Mouse (Mus musculus) spleen, adult 18-20 months (tissue): ENCODE results near the gene Syne4.

Experiments
- DNase-seq, 2 experiments: peaks; one replicate each; pipeline ENCODE4 v3.0.0; 2022; ENCODE audit warnings: mixed read lengths in 2 of 2

The Syne4 gene

GRCm38 (mm10) chr7:30314721-30315155 lies at the start of gene Syne4:
Syne4 (plus strand) TSS chr7:30314807.
- DNase-seq: no peak

GRCm38 (mm10) chr7:30265041-30265440 lies 49.6 kb upstream of the Syne4 start:
- DNase-seq: no peak

- no peak for DNase-seq
Observed at GRCm38 (mm10) chr7:30265531-30265930, 49.1 kb upstream of the Syne4 start.

DNA sequence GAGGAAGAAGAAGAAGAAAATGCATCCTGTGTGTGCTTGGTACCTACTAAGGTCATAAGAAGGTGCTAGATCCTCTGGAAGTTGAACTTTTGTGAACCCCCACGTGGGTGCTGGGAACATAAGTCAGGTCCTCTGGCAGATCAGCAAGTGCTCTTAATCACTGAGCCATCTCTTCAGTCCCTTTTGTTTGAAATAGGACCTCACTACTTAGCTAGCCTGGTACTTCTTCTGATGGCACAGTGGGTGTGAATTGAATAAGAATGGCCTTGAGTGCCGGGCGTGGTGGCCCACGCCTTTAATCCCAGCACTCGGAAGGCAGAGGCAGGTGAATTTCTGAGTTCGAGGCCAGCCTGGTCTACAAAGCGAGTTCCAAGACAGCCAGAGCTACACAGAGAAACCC lies 48.7 kb upstream of the Syne4 start:
- no peak for DNase-seq

DNA sequence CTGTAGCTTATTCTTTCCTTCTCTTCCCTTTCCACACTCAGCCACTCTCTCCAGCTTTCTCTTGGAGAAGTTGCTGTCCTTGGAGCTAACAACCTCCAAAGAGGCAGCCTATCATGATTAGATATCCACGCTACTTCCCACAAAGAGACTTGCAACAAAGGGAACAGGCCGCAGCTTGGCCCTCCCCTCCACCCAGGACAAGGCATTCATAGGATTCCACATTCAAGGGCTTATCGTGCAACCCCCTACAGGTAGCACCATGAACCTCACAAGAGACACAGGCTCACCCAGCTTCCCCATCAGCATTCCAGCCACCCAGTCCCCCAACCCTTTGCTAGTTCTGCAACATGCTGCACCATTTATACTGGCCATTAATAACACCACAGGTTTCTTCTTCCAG lies 47.8 kb upstream of the Syne4 start:
- DNase-seq: no peak

DNA sequence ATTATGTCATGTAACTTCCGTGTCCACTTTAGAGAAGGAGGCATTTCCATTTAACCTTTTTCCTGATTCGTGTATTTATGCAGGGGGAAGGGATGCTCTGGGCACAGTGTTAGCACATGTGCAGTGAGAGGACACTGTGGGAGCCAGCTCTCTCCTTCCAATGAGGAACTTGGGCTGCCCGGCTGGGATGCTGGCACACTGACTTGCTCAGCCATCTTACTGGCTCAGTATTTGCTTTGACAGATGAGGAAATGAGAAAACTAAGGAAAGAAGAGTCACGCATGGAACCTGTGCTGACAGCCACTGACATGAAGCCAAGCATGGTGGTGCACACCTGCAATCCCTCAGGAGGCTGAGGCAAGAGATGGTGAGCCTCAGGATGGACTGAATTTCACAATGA lies 45.0 kb upstream of the Syne4 start:
- no peak for DNase-seq

- DNase-seq: no peak
Observed at GRCm38 (mm10) chr7:30274383-30274782, 40.2 kb upstream of the Syne4 start.

GRCm38 (mm10) chr7:30278911-30279310 lies 35.7 kb upstream of the Syne4 start:
- no peak for DNase-seq

- DNase-seq: no peak
Observed at GRCm38 (mm10) chr7:30279536-30279935, 35.1 kb upstream of the Syne4 start.

DNA sequence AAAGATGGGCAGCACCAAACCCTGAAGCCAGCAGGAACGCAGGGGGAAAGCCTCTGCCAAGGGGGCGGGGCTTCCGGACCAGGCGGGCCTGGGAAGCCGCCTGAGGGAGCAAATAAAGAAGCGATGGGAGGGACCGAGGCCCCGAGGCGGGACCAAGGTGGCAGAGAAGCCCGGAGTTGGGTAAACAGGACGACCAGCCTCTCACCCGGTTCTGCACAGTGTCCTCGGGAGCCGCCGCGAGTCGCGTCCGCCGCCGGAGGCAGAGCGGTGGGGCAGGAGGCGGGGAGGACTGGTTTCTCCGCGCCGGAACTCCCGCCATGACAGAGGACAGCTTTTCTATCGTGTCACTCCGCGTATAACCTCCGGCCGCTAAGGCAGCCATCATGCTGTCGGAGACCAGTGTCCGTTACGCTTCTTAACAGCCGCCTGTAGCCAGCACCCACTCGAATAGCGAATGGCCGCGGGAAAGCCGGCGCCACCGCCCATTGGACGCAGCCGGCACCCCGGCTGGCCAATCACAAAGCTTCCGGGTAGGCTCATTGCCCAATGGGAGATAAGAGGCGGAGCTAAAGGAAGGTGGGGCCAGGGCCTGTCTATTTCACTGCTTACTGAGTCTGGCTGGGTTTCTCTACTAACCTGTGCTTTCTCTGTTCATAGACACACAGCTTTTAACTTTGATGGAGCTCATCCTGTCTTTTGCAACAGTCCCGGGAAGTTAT lies 34.5 kb upstream of the Syne4 start, which contains the start of the genes Thap8 and Wdr62:
Gene Thap8, plus strand, starts transcription at position 144 of the 719 bp plus-strand sequence.
Gene Wdr62, minus strand, starts transcription at position 469 of the 719 bp plus-strand sequence.
- peak; percentile 81 to 85 for DNase-seq

DNA sequence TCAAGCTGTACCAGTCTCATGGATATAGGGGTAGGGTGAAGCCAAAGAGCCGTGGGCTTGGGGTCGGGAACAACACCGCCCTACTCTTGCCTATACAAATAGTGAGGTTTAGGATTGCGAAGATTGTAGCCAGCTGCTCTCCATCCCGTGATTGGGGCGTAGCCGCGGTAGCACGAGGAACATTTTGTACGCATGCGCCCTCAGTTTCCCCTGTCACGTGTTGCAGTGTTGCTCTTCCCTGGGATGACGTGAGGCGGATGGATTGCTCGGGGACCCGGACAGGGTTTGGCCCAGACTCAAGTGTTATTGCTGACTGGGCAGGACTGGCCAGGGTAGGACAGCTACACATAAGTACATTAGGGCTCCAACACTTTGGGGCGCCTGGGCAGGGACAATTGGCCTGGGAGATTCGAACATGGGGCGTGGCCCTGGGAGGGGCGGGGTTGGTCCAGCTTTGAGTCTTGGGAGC lies 33.9 kb upstream of the Syne4 start:
- DNase-seq: peak; percentile 67 to 76

DNA sequence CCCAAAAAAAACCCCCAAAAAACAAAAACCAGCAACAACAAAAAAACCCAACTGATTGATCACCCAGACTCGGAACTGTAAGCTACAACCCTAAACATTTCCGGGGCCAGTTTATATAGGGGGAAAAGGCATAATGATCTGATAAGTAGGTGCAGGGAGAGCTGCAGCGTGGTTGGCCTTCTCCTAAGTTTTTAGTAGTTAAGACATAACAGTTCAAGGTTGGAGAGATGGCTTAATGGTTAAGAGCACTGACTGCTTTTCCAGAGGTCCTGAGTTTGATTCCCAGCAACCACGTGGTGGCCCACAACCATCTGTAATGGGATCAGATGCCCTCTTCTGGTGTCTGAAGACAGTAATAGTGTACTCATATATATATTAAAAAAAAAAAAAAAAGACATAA lies 33.1 kb upstream of the Syne4 start:
- no peak for DNase-seq

- no peak for DNase-seq
Observed at GRCm38 (mm10) chr7:30282740-30283139, 31.9 kb upstream of the Syne4 start.

GRCm38 (mm10) chr7:30286701-30287410 lies 27.8 kb upstream of the Syne4 start:
- DNase-seq: no peak

GRCm38 (mm10) chr7:30288046-30288445 lies 26.6 kb upstream of the Syne4 start:
- no peak for DNase-seq

DNA sequence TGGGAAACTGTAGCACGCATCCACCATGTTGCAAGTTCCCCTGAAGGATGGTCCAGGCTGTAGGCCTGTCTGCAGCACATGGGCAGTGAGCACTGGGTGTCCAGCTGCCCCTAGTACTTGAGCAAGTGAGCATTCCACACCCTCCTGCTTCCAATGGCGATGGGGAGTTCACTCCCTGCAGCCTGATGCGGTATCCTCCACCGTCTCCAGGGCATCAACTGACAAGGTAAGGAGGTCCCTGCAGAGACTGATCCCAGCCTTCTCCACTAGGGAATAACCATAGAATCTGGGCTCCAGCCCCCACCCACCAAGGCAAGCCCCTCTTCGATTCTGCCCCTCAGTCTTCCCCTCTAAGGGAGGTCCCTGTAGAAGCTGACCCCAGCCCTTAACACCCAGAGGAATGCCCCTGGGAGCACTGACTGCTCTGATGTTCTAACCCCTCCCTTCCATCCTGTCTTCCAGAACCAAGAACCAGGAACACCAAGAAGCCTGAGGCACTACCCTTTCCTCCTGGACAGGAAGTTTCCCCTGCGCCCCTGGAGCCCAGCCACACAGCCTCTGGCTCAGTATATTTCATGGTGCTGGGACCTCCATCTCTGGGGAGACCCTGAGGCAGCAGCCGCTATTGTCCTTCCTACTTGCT lies 25.4 kb upstream of the Syne4 start:
- DNase-seq: no peak

DNA sequence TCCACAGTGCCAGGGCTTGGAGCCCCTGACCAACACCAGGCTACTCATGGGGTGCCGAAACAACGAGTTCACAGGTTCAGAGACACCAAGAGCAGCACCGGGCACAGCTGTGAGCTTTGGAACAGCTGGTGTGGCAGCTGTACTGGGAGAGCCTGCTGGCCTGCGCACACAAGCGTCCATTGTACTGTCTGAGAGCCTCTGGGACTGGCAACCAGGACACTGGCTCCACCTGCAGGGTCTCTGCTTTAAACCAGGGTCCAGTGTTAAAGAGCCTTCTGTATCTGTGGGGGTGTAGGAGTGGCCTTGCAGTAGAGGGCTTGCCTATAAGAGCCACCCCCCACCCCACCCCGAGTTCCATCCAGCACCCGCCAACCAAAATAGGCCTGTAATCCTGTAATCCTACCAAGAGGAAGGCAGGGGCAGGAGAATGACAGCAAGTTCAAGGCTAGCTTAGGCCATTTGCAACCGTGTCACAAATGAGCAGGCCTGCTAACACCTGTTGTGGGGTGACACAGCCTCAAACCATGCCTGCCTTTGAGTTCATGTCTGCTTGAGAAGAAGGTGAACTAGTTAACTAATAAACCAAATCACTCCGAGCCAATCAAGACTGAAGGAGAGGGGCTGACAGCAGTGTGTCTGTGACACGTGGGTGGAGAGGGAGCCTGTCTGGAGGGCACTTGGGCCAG lies 24.8 kb upstream of the Syne4 start:
- no peak for DNase-seq

GRCm38 (mm10) chr7:30291215-30292131 lies 23.1 kb upstream of the Syne4 start, which contains the start of gene Clip3:
Clip3 (plus strand) TSS chr7:30291728.
- peak in 1 of 2 experiments; percentile 20 for DNase-seq

DNA sequence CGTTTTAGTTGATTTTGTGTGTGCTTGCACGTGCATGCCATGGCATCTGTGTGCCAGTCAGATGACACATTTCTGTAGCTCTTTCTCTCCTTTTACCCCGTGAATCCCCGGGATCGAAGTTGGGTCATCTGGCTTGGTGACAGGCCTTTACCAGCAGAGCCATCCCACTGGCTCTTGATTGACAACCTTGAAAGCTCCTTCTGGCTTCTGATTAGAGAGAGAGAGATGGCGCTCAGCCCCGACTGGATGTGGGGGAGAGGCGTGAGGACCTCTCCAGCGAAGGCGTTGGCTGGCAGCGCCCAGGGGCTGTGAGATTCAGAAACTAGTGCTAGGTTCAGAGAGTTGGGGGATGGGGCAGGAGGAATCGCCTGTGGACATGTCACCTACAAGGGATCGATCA lies 20.8 kb upstream of the Syne4 start:
- DNase-seq: no peak

DNA sequence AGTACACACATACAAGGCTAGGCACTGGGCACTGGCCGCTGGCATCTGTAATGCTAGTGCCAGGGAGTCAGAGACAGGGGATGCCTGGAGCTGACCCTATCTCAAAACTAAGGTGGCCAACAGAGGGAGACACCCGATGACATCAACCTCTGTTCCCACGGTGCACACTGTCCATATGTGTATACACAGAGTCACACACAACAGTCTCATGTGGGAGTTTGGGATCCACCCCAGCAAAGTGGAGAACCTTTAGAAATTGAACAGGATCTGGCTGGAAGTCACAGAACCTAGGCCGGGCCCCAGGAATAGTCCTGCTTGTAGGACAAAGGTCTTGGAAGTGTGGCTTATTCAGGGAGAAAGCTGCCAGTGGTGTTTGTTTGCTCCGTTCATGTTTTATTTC lies 20.3 kb upstream of the Syne4 start:
- no peak for DNase-seq

DNA sequence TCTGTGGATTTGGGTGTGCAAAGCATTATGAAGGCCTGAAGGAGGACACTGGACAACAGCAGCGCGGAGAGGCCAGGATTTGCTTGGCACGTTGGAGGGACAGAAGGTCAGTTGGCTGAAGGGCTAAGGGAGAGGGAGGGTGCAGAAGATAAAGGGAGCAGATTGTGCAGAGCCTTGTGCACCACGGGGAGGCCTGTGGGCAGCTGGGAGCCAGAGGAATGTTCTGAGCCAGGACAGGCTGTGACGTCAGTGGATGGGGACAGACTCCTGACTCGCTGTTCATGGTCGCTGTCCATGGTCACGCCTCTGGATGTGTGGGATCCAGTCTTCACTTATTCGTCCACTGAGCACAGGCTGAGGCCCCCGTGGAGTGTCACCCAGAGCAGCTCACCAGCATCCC lies 19.5 kb upstream of the Syne4 start:
- DNase-seq: no peak

GRCm38 (mm10) chr7:30296816-30297215 lies 17.8 kb upstream of the Syne4 start:
- DNase-seq: no peak
